Mouse (Mus musculus) intestine, embryonic 14.5 days (tissue): ENCODE data around the gene Zfp457. TPM values are rescaled to one million over a fixed set of nuclear protein-coding genes. Genes with fewer than 3 reads are reported as not detected.
A peak's percentile ranks its signal among the peaks of the same experiment; 100 is the strongest.
"Not testable (repeated sequence)": the region's sequence is repeated elsewhere in the genome, so short reads cannot be mapped to it uniquely, and the experiment has no call there.

Source experiments
- ATAC-seq: fragments of 200-750 bp; cut with Nextera tagmentation; replicated peaks from 2 replicates; pipeline ENCODE4 v1.8.0; 2017; ENCODE audit warnings: low read depth, moderate number of reproducible peaks, moderate TSS enrichment, moderate library complexity; ENCODE audit not compliant: low FRiP score, low TSS enrichment
- DNase-seq: peaks from one replicate; pipeline ENCODE4 v3.0.0-alpha.2; 2018; ENCODE audit warnings: low spot score
- H3K27ac ChIP-seq: fragments of 300-500 bp; sonication (generic); 2 replicates; pipeline ENCODE4 v1.5.1; 2014; ENCODE audit warnings: low read depth, mild to moderate bottlenecking, control low read depth
- H3K27me3 ChIP-seq: fragments of 300-500 bp; sonication (generic); replicated peaks from 2 replicates; pipeline ENCODE4 v1.6.1; 2014; ENCODE audit warnings: low read length, control low read depth; ENCODE audit not compliant: control insufficient read depth, insufficient read depth
- H3K36me3 ChIP-seq: fragments of 300-500 bp; sonication (generic); 2 replicates; pipeline ENCODE4 v1.6.1; 2014; ENCODE audit warnings: low read length, control low read depth; ENCODE audit not compliant: control insufficient read depth, insufficient read depth
- H3K4me1 ChIP-seq: fragments of 300-500 bp; sonication (generic); replicated peaks from 2 replicates; pipeline ENCODE4 v1.6.1; 2014; ENCODE audit warnings: low read length, control low read depth, mixed read lengths; ENCODE audit not compliant: control insufficient read depth, insufficient read depth
- H3K4me2 ChIP-seq: fragments of 300-500 bp; sonication (generic); 2 replicates; pipeline ENCODE4 v1.6.1; 2014; ENCODE audit warnings: low read length
- H3K4me3 ChIP-seq: fragments of 300-500 bp; sonication (generic); 2 replicates; pipeline ENCODE4 v1.5.1; 2014; ENCODE audit warnings: low read depth, low read length, control low read depth, mixed read lengths
- H3K9ac ChIP-seq: fragments of 300-500 bp; sonication (generic); 2 replicates; pipeline ENCODE4 v1.6.1; 2014; ENCODE audit warnings: mild to moderate bottlenecking, low read length
- H3K9me3 ChIP-seq: fragments of 300-500 bp; sonication (generic); 2 replicates; pipeline ENCODE4 v1.6.1; 2016; ENCODE audit warnings: low read length, control low read depth; ENCODE audit not compliant: control insufficient read depth
- WGBS: fragments of 180-500 bp; shearing (Covaris S2); extraction: QIAGEN DNeasy Blood & Tissue Kit; methylation state at CpG from one replicate; pipeline ENCODE4 v1.1.7; 2014; 5-methylcytosine and 5-hydroxymethylcytosine counted together
- polyA plus RNA-seq: library from polyadenylated mRNA; unstranded; fragments of >200 nt; fragmentation: Nextera tagmentation; extraction: Ambion mirVana; gene quantifications from 2 replicates; pipeline ENCODE4 v1.2.1, GENCODE M21; 2014

Zfp457 gene
- polyA plus RNA-seq, result 0.70 and 0.90 TPM in 2 replicates

- Histone ChIP-seq H3K4me1 (peaks cover 5% of the 10 kb centered on the region), H3K4me2 (peak within 1 kb of the TSS; percentile 94), H3K27me3 (no peaks in the 10 kb centered on the region), H3K9me3 (no peaks in the 10 kb centered on the region), H3K27ac (0 out of 2 replicates have a peak within 1 kb of the TSS, but pooled peaks have one; percentile 43), H3K36me3 (no peaks in the 10 kb centered on the region), H3K9ac (peak within 1 kb of the TSS; percentile 73), H3K4me3 (peak within 1 kb of the TSS; percentile 83)
- DNase-seq (peak; percentile 94), ATAC-seq (peak; percentile 99)
- 11% methylated on average over 16 of the region's 16 CpGs for WGBS
These were observed at the start of gene Zfp457 for GRCm38 (mm10) chr13:67305822-67306672. Gene Zfp457 (minus strand): TSS chr13:67306485.

- Histone ChIP-seq H3K4me3 (no peak overlapping the region), H3K9me3 (no peaks in the 10 kb centered on the region), H3K36me3 (no peaks in the 10 kb centered on the region), H3K27me3 (no peaks in the 10 kb centered on the region), H3K4me1 (no peaks in the 10 kb centered on the region), H3K27ac (no peak overlapping the region), H3K4me2 (no peak overlapping the region), H3K9ac (no peak overlapping the region)
- no peak for ATAC-seq
- DNase-seq, result no peak
These were observed 45.6 kb upstream of the Zfp457 start for GRCm38 (mm10) chr13:67351854-67352253.

- Histone ChIP-seq H3K4me2 (no peak overlapping the region), H3K4me1 (no peaks in the 10 kb centered on the region), H3K27ac (no peak overlapping the region), H3K27me3 (no peaks in the 10 kb centered on the region), H3K4me3 (no peak overlapping the region), H3K36me3 (peaks cover 12% of the 10 kb centered on the region), H3K9ac (no peak overlapping the region), H3K9me3 (no peaks in the 10 kb centered on the region)
- 89% methylated on average over 2 of the region's 2 CpGs for WGBS
- DNase-seq, result no peak
- ATAC-seq, result no peak
These were observed 37.1 kb upstream of the Zfp457 start for GRCm38 (mm10) chr13:67343422-67343821.

GRCm38 (mm10) chr13:67332877-67333276 lies 26.6 kb upstream of the Zfp457 start:
- H3K36me3 ChIP-seq, result no peaks in the 10 kb centered on the region
- H3K4me1 ChIP-seq, result 0 out of 2 replicates have a peak, but pooled peaks cover 5% of the 10 kb centered on the region
- peak overlapping the region; percentile 71 for H3K4me2 ChIP-seq
- peak overlapping the region; percentile 24 for H3K27ac ChIP-seq
- no peaks in the 10 kb centered on the region for H3K9me3 ChIP-seq
- H3K27me3 ChIP-seq, result no peaks in the 10 kb centered on the region
- no peak; the same call in 1 of the 2 replicates for ATAC-seq
- DNase-seq, result no peak
- peak overlapping the region; percentile 63 for H3K4me3 ChIP-seq
- 64% methylated on average over 1 of the region's 1 CpGs for WGBS
- H3K9ac ChIP-seq, result peak overlapping the region; percentile 45

GRCm38 (mm10) chr13:67332019-67332724 lies 25.9 kb upstream of the Zfp457 start, which contains the start of gene Zfp595:
Gene Zfp595 (minus strand): TSS chr13:67332570.
- Histone ChIP-seq H3K4me3 (peak within 1 kb of the TSS; percentile 63), H3K27ac (peak within 1 kb of the TSS; percentile 24), H3K9ac (peak within 1 kb of the TSS; percentile 45), H3K27me3 (no peaks in the 10 kb centered on the region), H3K4me2 (peak within 1 kb of the TSS; percentile 71), H3K9me3 (no peaks in the 10 kb centered on the region), H3K4me1 (0 out of 2 replicates have a peak, but pooled peaks cover 5% of the 10 kb centered on the region), H3K36me3 (no peaks in the 10 kb centered on the region)
- 11% methylated on average over 17 of the region's 17 CpGs for WGBS
- peak; percentile 91 for DNase-seq
- ATAC-seq, result peak; percentile 95

GRCm38 (mm10) chr13:67306718-67307117 lies 433 bp upstream of the Zfp457 start:
- Histone ChIP-seq H3K27me3 (no peaks in the 10 kb centered on the region), H3K36me3 (no peaks in the 10 kb centered on the region), H3K4me2 (peak overlapping the region; percentile 94), H3K9ac (peak overlapping the region; percentile 73), H3K9me3 (no peaks in the 10 kb centered on the region), H3K4me3 (peak overlapping the region; percentile 83), H3K27ac (0 out of 2 replicates have a peak overlapping the region, but pooled peaks have one; percentile 43), H3K4me1 (peaks cover 5% of the 10 kb centered on the region)
- ATAC-seq (peak; percentile 63), DNase-seq (no peak)
- 29% methylated on average over 5 of the region's 5 CpGs for WGBS

GRCm38 (mm10) chr13:67278314-67278713 lies 28.0 kb downstream of the Zfp457 start, which contains the start of gene Zfp458:
Gene Zfp458 (minus strand): TSS chr13:67278466.
- peak; percentile 70; the same call in 1 of the 2 replicates for ATAC-seq
- 46% methylated on average over 7 of the region's 7 CpGs for WGBS
- H3K4me3 ChIP-seq, result no peak within 1 kb of the TSS
- no peaks in the 10 kb centered on the region for H3K4me1 ChIP-seq
- H3K36me3 ChIP-seq, result no peaks in the 10 kb centered on the region
- no peak within 1 kb of the TSS for H3K9ac ChIP-seq
- peak; percentile 56 for DNase-seq
- no peaks in the 10 kb centered on the region for H3K9me3 ChIP-seq
- no peak within 1 kb of the TSS for H3K27ac ChIP-seq
- peak within 1 kb of the TSS; percentile 11; the same call in 1 of the 2 replicates for H3K4me2 ChIP-seq
- no peaks in the 10 kb centered on the region for H3K27me3 ChIP-seq

GRCm38 (mm10) chr13:67269383-67270065 lies 36.8 kb downstream of the Zfp457 start:
- Histone ChIP-seq H3K9ac (peak overlapping the region; percentile 57; the same call in 1 of the 2 replicates), H3K4me2 (peak overlapping the region; percentile 74), H3K4me3 (peak overlapping the region; percentile 76)
- H3K27ac ChIP-seq, H3K9me3 ChIP-seq, H3K36me3 ChIP-seq, DNase-seq, H3K4me1 ChIP-seq, H3K27me3 ChIP-seq: not testable (repeated sequence)
- WGBS, result 47% methylated on average over 8 of the region's 9 CpGs
- ATAC-seq, result peak; percentile 56
